Mouse (Mus musculus): ENCODE results near the gene Rin3. TPM values are rescaled to one million over a fixed set of nuclear protein-coding genes. Genes with fewer than 3 reads are reported as not detected.

Gene Rin3
- polyA plus RNA-seq, 1 experiment from 2014 or later: 3.5 TPM

Other genes with a start within 250 kb of the Rin3 start
- gene Slc24a4, start 154.3 kb upstream of the Rin3 start, polyA plus RNA-seq (2014; fragmentation: Nextera tagmentation; extraction: Ambion mirVana): 0.89 and 1.2 TPM in 2 replicates
- 77.5 and 81.5 TPM in 2 replicates for gene Lgmn, start 156.8 kb downstream of the Rin3 start, polyA plus RNA-seq (2014; fragmentation: Nextera tagmentation; extraction: Ambion mirVana)
- gene Golga5, start 186.1 kb downstream of the Rin3 start, polyA plus RNA-seq (2014; fragmentation: Nextera tagmentation; extraction: Ambion mirVana): 21.6 and 32.4 TPM in 2 replicates